Mouse (Mus musculus) midbrain, embryonic 15.5 days (tissue): ENCODE measurements around the gene Dnal1. TPM values are rescaled to one million over a fixed set of nuclear protein-coding genes. Genes with fewer than 3 reads are reported as not detected.

ENCODE experiments used
- ATAC-seq: fragments of 200-750 bp; cut with Nextera tagmentation; replicated peaks from 2 replicates; pipeline ENCODE4 v1.8.0; 2017; ENCODE audit warnings: moderate TSS enrichment
- H3K27ac ChIP-seq: fragments of 300-500 bp; sonication (generic); 2 replicates; pipeline ENCODE4 v1.5.1; 2015; ENCODE audit warnings: mild to moderate bottlenecking, inconsistent platforms
- H3K27me3 ChIP-seq: fragments of 300-500 bp; sonication (generic); replicated peaks from 2 replicates; pipeline ENCODE4 v1.6.1; 2015; ENCODE audit warnings: inconsistent platforms
- H3K36me3 ChIP-seq: fragments of 300-500 bp; sonication (generic); replicated peaks from 2 replicates; pipeline ENCODE4 v1.6.1; 2015; ENCODE audit warnings: inconsistent platforms
- H3K4me1 ChIP-seq: fragments of 300-500 bp; sonication (generic); 2 replicates; pipeline ENCODE4 v1.6.1; 2015; ENCODE audit warnings: inconsistent platforms
- H3K4me2 ChIP-seq: fragments of 300-500 bp; sonication (generic); 2 replicates; pipeline ENCODE4 v1.6.1; 2015; ENCODE audit warnings: inconsistent platforms, mild to moderate bottlenecking, moderate library complexity
- H3K4me3 ChIP-seq: fragments of 300-500 bp; sonication (generic); 2 replicates; pipeline ENCODE4 v1.5.1; 2015; ENCODE audit warnings: mild to moderate bottlenecking, inconsistent platforms
- H3K9ac ChIP-seq: fragments of 300-500 bp; sonication (generic); 2 replicates; pipeline ENCODE4 v1.6.1; 2015; ENCODE audit warnings: mild to moderate bottlenecking, inconsistent platforms
- H3K9me3 ChIP-seq: fragments of 300-500 bp; sonication (generic); 2 replicates; pipeline ENCODE4 v1.6.1; 2016; ENCODE audit warnings: inconsistent platforms
- WGBS: fragments of 180-500 bp; shearing (Covaris S2); methylation state at CpG from one replicate; pipeline ENCODE4 v1.1.7; 2015; ENCODE audit warnings: mixed read lengths; 5-methylcytosine and 5-hydroxymethylcytosine counted together
- polyA plus RNA-seq: library from polyadenylated mRNA; unstranded; fragments of >200 nt; fragmentation: Nextera tagmentation; extraction: Ambion mirVana; gene quantifications from 2 replicates; pipeline ENCODE4 v1.2.1, GENCODE M21; 2015

Gene Dnal1
- polyA plus RNA-seq, 1 experiment from 2014 or later: 10.8 TPM

GRCm38 (mm10) chr12:84154786-84155522, 40.8 kb downstream of the Dnal1 start:
- no peak for ATAC-seq
- Histone ChIP-seq H3K9ac (no peak overlapping the region), H3K27me3 (no peaks in the 10 kb centered on the region), H3K4me3 (no peak overlapping the region), H3K9me3 (no peaks in the 10 kb centered on the region), H3K27ac (no peak overlapping the region), H3K4me2 (no peak overlapping the region), H3K36me3 (peaks cover 11% of the 10 kb centered on the region), H3K4me1 (peaks cover 4% of the 10 kb centered on the region)
- 74% methylated on average over 11 of the region's 11 CpGs for WGBS

DNA sequence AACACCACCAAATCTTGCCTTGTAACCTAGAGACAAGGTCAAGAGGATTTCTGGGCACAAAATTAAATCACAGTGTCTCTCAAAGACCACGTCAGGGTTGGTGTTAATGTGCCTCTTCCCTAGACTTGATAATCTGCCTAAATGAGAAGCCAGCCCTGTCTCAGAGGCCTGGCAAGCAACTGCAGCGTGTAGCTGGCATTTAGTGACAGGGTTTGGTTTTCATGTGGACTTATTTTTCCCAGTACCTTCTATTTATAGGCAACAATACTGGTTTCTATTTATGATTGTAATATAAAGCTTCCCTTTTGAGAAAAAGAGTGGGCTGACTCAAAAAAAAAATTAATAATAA, 41.3 kb downstream of the Dnal1 start:
- no peak overlapping the region for H3K4me3 ChIP-seq
- H3K36me3 ChIP-seq: peaks cover 11% of the 10 kb centered on the region
- no peaks in the 10 kb centered on the region for H3K4me1 ChIP-seq
- H3K9me3 ChIP-seq: no peaks in the 10 kb centered on the region
- no peak overlapping the region for H3K27ac ChIP-seq
- WGBS: 77% methylated on average over 2 of the region's 2 CpGs
- H3K9ac ChIP-seq: no peak overlapping the region
- H3K4me2 ChIP-seq: no peak overlapping the region
- no peaks in the 10 kb centered on the region for H3K27me3 ChIP-seq
- ATAC-seq: no peak

GRCm38 (mm10) chr12:84156210-84156609, 42.0 kb downstream of the Dnal1 start:
- 95% methylated on average over 18 of the region's 18 CpGs for WGBS
- Histone ChIP-seq H3K9ac (no peak overlapping the region), H3K4me1 (no peaks in the 10 kb centered on the region), H3K27me3 (no peaks in the 10 kb centered on the region), H3K4me2 (no peak overlapping the region), H3K27ac (no peak overlapping the region), H3K9me3 (no peaks in the 10 kb centered on the region), H3K36me3 (peaks cover 11% of the 10 kb centered on the region), H3K4me3 (no peak overlapping the region)
- ATAC-seq: no peak

- Histone ChIP-seq H3K4me3 (no peak overlapping the region), H3K4me1 (no peaks in the 10 kb centered on the region), H3K4me2 (no peak overlapping the region), H3K27ac (no peak overlapping the region), H3K9me3 (no peaks in the 10 kb centered on the region), H3K36me3 (peaks cover 11% of the 10 kb centered on the region), H3K27me3 (no peaks in the 10 kb centered on the region), H3K9ac (no peak overlapping the region)
- ATAC-seq: no peak
- 93% methylated on average over 14 of the region's 14 CpGs for WGBS
Measured at GRCm38 (mm10) chr12:84158156-84158555, 44.0 kb downstream of the Dnal1 start.

DNA sequence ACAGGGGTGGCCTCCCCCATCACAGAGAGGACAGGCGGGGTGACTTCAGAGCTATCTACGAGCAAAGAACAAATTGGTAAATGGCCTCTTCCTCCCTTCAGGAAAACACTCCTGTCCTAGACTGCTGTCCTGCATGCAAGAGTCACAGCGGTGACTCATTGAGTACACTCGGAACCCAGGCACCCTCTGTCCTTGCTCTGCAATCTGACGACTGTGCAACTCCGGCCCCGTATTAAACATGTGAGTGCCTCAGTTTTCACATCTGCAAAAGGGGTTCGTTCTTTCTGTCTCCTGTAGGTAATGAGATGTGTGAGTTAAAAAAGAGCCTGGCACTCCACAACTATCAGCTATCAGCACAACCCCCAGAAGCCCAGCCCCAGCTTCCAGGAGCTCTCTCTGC, 46.3 kb downstream of the Dnal1 start:
- no peak for ATAC-seq
- no peak overlapping the region for H3K27ac ChIP-seq
- 94% methylated on average over 8 of the region's 8 CpGs for WGBS
- H3K4me3 ChIP-seq: no peak overlapping the region
- H3K4me1 ChIP-seq: no peaks in the 10 kb centered on the region
- peaks cover 11% of the 10 kb centered on the region for H3K36me3 ChIP-seq
- H3K27me3 ChIP-seq: no peaks in the 10 kb centered on the region
- H3K4me2 ChIP-seq: no peak overlapping the region
- H3K9me3 ChIP-seq: no peaks in the 10 kb centered on the region
- H3K9ac ChIP-seq: no peak overlapping the region

DNA sequence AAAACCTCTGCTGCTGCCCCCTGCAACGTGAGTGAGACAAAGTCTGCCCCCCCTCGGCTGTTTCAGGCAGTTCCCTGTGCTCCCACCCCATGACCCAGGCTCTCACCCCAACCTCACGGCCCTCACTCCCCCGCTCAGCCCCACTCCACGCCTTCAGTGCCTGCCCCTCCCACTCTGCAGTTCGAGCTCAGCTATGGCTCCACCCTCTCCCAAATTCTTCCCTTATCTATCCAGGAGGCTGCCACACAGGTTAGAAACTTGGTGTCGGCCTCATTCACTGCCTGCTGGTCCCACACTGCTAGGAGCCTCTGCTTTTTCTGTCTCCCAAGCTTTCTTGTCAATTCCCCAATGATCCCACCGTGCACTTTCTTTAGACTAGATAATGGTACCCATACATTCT, 47.0 kb downstream of the Dnal1 start:
- no peak overlapping the region for H3K4me3 ChIP-seq
- H3K27me3 ChIP-seq: no peaks in the 10 kb centered on the region
- peaks cover 9% of the 10 kb centered on the region for H3K36me3 ChIP-seq
- no peaks in the 10 kb centered on the region for H3K4me1 ChIP-seq
- no peak overlapping the region for H3K9ac ChIP-seq
- H3K27ac ChIP-seq: no peak overlapping the region
- WGBS: 81% methylated on average over 8 of the region's 8 CpGs
- no peaks in the 10 kb centered on the region for H3K9me3 ChIP-seq
- no peak overlapping the region for H3K4me2 ChIP-seq
- no peak for ATAC-seq

DNA sequence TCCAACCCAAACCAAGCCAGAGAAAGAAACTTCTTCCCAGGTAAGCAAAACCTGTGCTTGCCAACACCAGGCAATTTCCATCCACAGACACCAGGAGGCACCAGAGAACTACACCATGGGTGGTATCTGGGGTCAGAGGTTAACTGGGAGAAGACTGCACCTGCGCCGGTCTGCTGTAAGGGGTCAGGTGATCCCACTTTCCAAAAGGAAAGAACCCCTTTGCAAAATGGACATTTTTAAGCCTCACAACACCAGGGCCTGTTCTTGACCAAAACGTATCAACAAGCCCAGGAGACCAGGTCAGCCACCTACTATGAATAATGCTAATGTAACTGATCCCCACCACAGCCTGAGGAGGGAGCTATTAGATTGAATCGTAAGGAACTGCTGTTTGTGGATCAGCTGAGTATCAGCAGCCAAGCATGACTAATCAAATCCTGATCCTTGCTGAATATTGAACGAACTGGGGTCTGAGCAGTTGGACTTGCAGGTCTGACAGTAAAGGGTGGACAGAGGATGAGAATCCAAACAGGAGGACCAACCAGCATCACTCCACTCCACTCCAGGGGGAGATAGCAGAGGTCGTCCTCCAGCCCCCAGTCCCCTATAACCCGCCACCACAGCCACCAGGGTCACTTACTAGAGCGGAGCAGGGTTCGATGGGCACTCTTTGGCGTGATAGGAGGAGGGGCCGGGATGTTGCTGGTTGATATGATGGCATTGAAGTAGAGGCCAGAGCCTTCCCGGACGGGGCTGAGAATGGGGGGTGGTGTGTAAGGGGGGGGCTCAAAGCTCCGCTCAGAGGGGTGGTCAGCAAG, 47.7 kb downstream of the Dnal1 start:
- Histone ChIP-seq H3K27ac (no peak overlapping the region), H3K4me3 (no peak overlapping the region), H3K9ac (no peak overlapping the region), H3K27me3 (no peaks in the 10 kb centered on the region), H3K36me3 (peaks cover 6% of the 10 kb centered on the region), H3K4me1 (no peaks in the 10 kb centered on the region), H3K4me2 (no peak overlapping the region), H3K9me3 (no peaks in the 10 kb centered on the region)
- WGBS: 65% methylated on average over 14 of the region's 14 CpGs
- peak; percentile 48; the same call in 1 of the 2 replicates for ATAC-seq

DNA sequence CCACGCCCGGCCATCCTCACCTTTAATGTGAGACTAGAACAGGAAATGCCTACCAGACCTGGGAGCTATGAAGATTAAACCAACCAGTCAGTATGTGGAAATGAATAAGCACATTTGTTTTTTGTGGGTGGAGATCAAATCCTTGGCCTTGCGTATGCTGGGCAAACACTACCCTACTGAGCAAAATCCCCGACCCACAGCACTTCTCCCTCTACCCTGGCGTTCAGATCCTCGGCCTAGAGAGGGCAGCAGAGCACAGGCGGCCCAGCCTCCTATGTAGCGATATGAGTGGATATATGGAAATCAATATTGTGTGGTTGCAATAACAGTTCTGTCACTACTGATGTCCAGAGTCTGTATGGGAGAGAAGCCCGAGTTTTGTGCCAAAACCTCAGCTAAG, 49.0 kb downstream of the Dnal1 start:
- H3K4me3 ChIP-seq: no peak overlapping the region
- H3K4me1 ChIP-seq: no peaks in the 10 kb centered on the region
- H3K9ac ChIP-seq: no peak overlapping the region
- ATAC-seq: no peak
- no peaks in the 10 kb centered on the region for H3K27me3 ChIP-seq
- no peaks in the 10 kb centered on the region for H3K9me3 ChIP-seq
- no peak overlapping the region for H3K4me2 ChIP-seq
- no peaks in the 10 kb centered on the region; the same call in 1 of the 2 replicates for H3K36me3 ChIP-seq
- 89% methylated on average over 9 of the region's 9 CpGs for WGBS
- H3K27ac ChIP-seq: no peak overlapping the region

DNA sequence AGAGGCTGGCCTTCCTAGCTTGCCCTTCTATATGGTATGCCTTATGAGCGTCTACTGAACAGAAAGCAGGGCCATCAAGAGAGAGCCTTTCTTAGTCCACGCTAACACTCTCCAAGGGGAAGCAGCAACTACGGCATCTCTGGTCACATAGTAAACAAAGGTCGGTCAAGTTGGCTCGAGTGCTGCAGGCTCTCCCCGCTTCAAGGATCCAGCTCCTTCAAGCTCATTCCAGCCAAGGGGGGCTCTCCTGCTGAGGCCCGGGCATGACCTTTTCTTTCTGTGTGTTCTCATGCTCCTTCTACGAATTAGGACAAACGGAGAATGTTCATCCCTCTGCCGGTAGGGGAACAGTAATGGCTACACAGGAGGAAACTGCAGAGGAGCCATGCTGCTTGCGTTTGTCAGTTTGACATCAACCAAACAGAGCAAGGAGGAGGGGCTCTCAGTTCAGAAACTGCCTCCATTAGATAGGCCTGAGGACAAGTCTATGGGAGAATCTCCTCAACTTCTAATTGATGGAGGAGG, 49.5 kb downstream of the Dnal1 start:
- ATAC-seq: no peak
- Histone ChIP-seq H3K4me3 (no peak overlapping the region), H3K4me1 (no peaks in the 10 kb centered on the region), H3K9me3 (no peaks in the 10 kb centered on the region), H3K27me3 (no peaks in the 10 kb centered on the region), H3K36me3 (no peaks in the 10 kb centered on the region; the same call in 1 of the 2 replicates), H3K4me2 (no peak overlapping the region), H3K9ac (no peak overlapping the region), H3K27ac (no peak overlapping the region)
- 79% methylated on average over 11 of the region's 11 CpGs for WGBS

DNA sequence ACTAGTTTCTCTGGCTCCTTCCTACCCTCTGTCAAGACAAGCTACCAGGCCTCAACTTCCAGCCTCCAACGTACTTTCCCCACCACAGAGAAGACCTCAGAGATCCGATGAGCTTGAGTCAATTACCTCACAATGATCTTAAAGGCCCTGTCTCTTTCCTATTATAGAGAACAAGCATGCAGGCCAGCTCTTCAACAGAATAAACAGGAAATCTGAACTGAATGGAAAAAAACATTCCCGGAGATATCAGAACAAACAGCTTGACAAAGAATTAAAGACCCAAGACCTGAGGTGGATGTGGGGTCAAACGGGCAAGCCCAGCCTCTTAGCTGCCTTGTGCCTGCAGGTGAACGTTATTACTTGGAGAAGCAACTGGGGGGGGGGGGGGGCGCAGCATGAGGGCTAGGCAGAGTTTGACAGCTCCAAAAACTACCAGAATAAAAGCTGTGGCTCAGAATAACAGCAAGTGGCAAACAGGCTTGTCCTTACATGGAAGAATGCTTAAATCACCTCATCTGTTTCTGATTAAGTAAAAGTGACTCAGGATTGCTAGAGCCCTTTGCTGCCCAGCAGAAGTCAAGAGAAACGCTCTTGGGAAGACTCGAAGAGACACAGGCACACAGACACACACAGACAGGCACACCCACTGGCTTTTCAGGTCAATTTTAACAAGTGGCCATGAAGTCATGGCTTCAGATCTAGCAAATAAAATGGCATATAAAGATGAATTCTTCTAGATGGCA, 51.6 kb downstream of the Dnal1 start:
- Histone ChIP-seq H3K27ac (no peak overlapping the region), H3K9ac (no peak overlapping the region), H3K9me3 (no peaks in the 10 kb centered on the region), H3K4me2 (no peak overlapping the region), H3K4me1 (no peaks in the 10 kb centered on the region), H3K27me3 (no peaks in the 10 kb centered on the region), H3K4me3 (no peak overlapping the region), H3K36me3 (no peaks in the 10 kb centered on the region)
- WGBS: 73% methylated on average over 8 of the region's 8 CpGs
- no peak for ATAC-seq

DNA sequence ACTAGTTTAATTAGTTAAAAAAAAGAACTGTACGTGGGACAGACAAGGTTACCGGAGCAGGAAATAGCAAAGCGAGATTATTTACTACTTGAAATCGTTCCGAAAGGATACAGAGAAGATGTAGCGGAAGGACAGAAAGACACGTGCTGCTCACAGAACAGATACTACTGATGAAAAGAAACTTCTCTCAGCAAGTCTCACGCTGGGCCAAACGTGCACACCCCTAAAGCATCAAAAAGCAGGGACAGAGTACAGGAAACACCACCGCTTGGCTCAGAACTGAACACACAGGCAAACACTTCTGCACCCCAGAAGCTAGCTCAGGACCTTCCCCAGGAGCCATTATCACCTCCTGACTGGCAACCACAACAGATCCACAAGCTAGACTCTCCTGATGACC, 56.4 kb downstream of the Dnal1 start:
- 89% methylated on average over 10 of the region's 10 CpGs for WGBS
- Histone ChIP-seq H3K9ac (no peak overlapping the region), H3K9me3 (no peaks in the 10 kb centered on the region), H3K4me1 (peaks cover 10% of the 10 kb centered on the region; the same call in 1 of the 2 replicates), H3K27me3 (no peaks in the 10 kb centered on the region), H3K4me2 (no peak overlapping the region), H3K27ac (no peak overlapping the region), H3K36me3 (no peaks in the 10 kb centered on the region), H3K4me3 (no peak overlapping the region)
- no peak for ATAC-seq

DNA sequence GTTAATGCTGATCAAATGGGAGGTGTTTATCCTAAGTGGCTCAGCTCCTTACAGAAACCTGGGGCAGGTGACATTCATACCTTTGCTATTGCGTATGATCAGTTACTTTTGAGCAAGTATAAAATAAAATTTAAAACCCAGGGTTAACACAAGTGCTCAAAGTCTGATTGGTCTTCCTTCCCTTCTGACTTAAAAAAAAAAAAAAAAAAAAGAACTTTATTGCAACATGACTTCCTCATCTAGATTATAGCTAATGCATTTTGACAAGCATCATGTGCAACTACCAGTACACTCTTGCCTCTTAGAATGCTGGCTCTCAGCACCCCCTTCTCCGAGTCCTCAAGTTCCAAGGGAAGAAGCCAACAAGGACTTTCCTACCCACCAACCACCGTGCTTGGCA, 58.0 kb downstream of the Dnal1 start:
- Histone ChIP-seq H3K27ac (no peak overlapping the region), H3K36me3 (no peaks in the 10 kb centered on the region)
- no peak for ATAC-seq

More for the DNA sequence above, 58.0 kb downstream of the Dnal1 start:
- H3K9me3 ChIP-seq: no peaks in the 10 kb centered on the region
- H3K27me3 ChIP-seq: no peaks in the 10 kb centered on the region
- H3K4me3 ChIP-seq: no peak overlapping the region
- H3K4me1 ChIP-seq: peaks cover 26% of the 10 kb centered on the region
- no peak overlapping the region for H3K4me2 ChIP-seq
- H3K9ac ChIP-seq: no peak overlapping the region
- 94% methylated on average over 3 of the region's 3 CpGs for WGBS
